Mouse (Mus musculus): ENCODE results near the gene Sarm1. TPM values are rescaled to one million over a fixed set of nuclear protein-coding genes. Genes with fewer than 3 reads are reported as not detected.

Sarm1 gene
- total RNA-seq, 4 experiments from 2014 or later: 6.4 to 15.1 (median 9.0) TPM

Other genes starting within 250 kb of the Sarm1 start
- 100 to 1,000 TPM; 178 to 198 (median 188) TPM for gene 2610507B11Rik, start 236.0 kb downstream of the Sarm1 start, total RNA-seq (2022)
- 1 to 10 TPM in 3 of 4 experiments, under 1 TPM in 1; 0.26 to 1.8 (median 1.5) TPM for gene BC030499, start 206.9 kb downstream of the Sarm1 start, total RNA-seq (2022)
- gene Spag5, start 196.2 kb downstream of the Sarm1 start, total RNA-seq (2022): 1 to 10 TPM; 5.1 to 8.3 (median 6.9) TPM
- 10 to 100 TPM; 23.4 to 54.0 (median 37.5) TPM for gene Aldoc, start 174.8 kb downstream of the Sarm1 start, total RNA-seq (2022)
- gene Pigs, start 169.3 kb downstream of the Sarm1 start, total RNA-seq (2022): 10 to 100 TPM; 83.3 to 84.7 (median 83.9) TPM
- gene Unc119, start 154.3 kb downstream of the Sarm1 start, total RNA-seq (2022): 10 to 100 TPM; 45.1 to 60.9 (median 53.0) TPM
- gene Foxn1, start 111.2 kb downstream of the Sarm1 start, total RNA-seq (2022): under 1 TPM; 0.20 to 0.77 (median 0.31) TPM
- gene Slc13a2, start 75.5 kb downstream of the Sarm1 start, total RNA-seq (2022): not detected
- gene Slc46a1, start 32.1 kb downstream of the Sarm1 start, total RNA-seq (2022): 10 to 100 TPM; 36.9 to 54.8 (median 42.6) TPM
- 1 to 10 TPM in 2 of 4 experiments, under 1 TPM in 2; 0.66 to 3.2 (median 1.1) TPM for gene Vtn, start 1.3 kb upstream of the Sarm1 start, total RNA-seq (2022)
- not detected for gene Sebox, start 5.7 kb upstream of the Sarm1 start, total RNA-seq (2022)
- 10 to 100 TPM; 27.5 to 36.3 (median 34.5) TPM for gene Tmem199, start 14.4 kb upstream of the Sarm1 start, total RNA-seq (2022)
- gene Poldip2, start 14.4 kb upstream of the Sarm1 start, total RNA-seq (2022): 100 to 1,000 TPM; 129 to 171 (median 150) TPM
- gene Tnfaip1, start 38.6 kb upstream of the Sarm1 start, total RNA-seq (2022): 10 to 100 TPM; 39.9 to 52.6 (median 47.0) TPM
- gene Ift20, start 38.6 kb upstream of the Sarm1 start, total RNA-seq (2022): 100 to 1,000 TPM; 103 to 135 (median 123) TPM
- gene Tmem97, start 53.0 kb upstream of the Sarm1 start, total RNA-seq (2022): 10 to 100 TPM; 46.3 to 65.0 (median 55.8) TPM
- 10 to 100 TPM; 45.2 to 62.8 (median 54.4) TPM for gene Nlk, start 199.6 kb upstream of the Sarm1 start, total RNA-seq (2022)